Mouse (Mus musculus): ENCODE results near the gene Arhgef26.

The Arhgef26 gene

DNA sequence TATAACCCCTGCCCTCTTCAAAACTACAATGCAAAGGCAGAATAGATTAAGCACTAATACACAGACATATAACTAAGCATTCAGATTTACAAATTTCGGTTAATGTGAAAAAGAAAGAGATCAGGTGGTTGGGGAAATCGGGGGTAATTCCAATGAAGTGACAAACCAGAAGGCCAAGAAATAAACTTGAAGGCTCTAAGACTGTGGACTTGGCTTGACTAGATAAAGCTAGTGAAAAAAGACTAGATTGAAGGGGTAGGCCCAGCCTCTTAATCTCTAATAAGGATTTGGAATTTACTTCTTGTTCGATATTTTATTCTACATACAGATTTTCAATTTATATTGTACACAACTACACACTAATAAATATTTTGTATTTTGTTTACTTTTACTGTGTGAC lies at the start of gene Arhgef26:
Arhgef26 (plus strand) TSS at position 301 of the 400 bp plus-strand sequence.
- DNase-seq (ENCODE audit: low spot score): no peak

DNA sequence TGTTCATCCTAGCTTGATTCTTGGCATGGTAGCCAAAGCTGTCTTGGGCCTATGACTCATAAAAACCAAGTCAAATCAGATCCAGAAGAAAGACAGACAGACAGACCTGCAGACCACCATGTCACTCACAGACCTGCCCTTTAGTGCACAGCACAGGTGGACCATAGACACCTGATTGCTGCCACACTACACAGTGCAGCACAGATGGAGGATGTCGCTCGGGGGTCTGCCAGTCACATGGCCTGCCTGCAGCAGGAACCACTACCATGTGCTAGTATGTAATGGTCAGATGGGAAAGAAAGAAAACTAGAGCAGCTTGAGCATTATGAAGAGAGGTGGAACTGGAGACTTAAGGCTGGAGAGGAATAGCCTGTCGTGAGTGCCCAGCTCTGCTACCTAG lies 27.7 kb upstream of the Arhgef26 start:
- no peak for DNase-seq (ENCODE audit: low spot score)

DNA sequence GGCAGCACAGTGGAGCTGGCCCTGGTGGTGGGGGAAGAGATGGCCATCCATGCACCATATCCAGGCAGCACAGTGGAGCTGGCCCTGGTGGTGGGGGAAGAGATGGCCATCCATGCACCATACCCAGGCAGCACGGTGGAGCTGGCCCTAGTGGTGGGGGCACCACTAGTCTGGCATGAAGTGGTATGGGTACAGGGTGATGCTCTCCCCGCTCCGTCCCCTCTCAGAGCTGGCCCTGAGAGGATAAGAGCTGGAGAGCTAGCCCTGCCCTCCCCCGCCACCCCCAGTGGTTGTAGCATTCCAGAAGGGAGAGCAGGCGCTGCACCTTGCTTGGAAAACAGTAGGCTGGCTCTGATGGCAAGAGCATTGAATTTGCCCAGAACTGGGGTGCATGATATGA lies 26.9 kb upstream of the Arhgef26 start:
- DNase-seq (ENCODE audit: low spot score): no peak

DNA sequence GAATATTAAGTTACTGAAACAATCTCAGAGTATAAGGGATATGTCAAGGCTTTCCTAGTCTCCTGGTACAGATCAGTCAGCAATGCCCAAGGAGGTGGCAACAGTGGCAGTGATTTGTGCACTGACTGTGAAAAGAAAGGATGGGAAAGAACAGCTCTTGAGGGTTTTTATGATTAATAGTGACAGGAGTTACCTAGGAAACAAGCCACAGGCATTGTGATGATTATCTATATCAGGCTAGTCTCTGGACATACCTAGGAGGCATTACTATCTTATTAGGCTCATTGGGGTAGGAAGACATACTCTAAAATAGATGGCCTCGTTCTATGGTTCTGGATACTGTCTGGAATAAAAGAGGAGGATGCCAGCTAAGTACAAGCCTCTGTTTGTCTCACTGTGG lies 13.4 kb upstream of the Arhgef26 start:
- no peak for DNase-seq (ENCODE audit: low spot score)

DNA sequence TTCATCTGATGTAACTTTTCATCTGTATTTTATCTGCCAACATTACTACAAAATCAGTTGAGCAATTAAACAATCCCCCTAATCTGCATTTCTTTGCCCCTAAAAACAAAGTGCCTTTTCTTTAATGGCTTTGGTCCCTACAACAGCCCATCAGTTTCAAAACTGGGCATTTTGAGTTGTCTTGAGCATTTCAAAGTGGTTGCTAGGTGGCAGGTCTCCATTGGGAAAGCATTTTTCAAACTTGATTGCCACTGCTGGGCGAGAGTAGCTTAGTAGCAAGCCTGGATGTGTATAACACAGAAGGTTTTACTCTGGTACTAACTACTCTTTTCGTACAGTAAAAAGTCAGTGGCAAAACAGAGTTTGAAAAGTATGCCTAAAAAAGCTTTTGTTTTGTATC lies 10.2 kb upstream of the Arhgef26 start:
- DNase-seq (ENCODE audit: low spot score): no peak

DNA sequence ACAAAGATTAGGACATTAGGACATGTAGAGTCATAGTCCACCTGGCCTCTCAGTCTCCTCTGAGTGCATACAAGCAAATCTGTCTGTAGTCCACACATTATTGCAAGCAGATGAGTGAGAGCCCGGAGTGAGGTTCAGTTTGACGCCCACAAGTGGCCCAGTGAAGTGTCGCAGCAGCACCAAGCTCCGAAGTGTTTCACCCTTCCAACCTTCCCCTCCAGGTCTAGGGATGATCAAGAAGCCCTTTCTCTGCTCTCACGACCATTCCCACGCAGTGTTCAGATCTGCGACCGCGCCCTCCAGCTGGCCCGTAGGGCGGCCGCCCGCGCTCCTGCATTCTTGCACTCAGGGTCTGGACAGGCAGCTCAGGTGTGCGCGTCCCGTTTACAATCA lies 313 bp downstream of the Arhgef26 start:
- DNase-seq (ENCODE audit: low spot score): no peak

DNA sequence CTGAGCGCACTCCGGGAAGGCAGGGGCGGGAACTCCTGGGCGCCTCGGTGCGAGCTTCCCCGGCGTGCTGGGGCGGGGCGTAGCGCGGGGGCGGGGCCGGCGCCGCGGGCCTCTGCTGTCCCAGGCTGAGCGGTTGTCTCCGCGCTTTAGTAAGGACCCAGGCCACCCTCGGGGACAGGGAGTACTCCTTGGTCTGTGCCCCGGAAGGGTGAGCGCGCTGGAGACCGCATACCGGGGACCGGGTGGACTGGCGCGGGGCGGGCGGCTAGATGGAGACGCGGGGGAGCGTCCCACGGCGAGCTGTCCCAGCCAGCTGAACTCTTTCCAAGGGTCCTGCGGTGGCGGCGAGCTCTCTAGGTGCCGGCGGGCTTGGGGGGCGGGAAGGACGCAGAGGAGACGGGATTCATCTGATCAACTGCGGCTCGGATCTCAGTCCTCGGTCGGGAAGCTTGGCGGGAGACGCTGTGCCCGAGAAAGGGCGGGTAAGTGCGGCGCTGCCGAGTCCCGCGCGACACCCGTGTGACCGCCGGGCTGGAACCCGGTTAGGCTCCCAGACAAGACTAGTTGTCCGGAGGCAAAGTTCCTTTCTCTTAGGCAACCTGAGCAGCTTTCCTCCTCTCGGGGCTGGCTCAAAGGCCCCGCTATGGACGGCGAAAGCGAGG lies 841 bp downstream of the Arhgef26 start:
- no peak for DNase-seq (ENCODE audit: low spot score)

DNA sequence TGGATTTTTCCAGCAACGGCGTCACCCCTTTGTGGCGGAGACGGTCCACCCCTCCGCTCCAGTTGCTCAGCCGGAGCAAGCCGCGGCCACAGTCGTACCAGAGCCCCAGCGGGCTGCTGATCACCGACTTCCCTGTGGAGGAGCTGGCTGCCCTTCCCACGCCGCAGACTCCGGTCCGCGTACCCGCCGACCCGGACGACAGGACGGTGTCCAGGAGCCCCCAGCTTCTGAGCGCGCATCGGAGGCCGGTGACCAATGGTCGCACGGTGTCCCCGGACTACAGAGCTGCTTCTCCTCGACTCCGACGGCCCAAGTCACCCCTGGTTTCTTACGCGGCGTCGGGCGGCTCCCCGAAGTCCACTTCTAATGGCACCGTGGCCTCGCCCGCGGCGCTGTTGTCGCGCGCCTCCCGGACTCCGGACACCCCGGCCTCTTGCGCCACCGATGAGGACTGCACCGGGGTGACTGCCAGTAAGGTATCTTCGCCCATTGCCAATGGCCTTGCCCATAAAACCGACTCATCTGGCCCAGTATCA lies 1.4 kb downstream of the Arhgef26 start:
- DNase-seq (ENCODE audit: low spot score): no peak

DNA sequence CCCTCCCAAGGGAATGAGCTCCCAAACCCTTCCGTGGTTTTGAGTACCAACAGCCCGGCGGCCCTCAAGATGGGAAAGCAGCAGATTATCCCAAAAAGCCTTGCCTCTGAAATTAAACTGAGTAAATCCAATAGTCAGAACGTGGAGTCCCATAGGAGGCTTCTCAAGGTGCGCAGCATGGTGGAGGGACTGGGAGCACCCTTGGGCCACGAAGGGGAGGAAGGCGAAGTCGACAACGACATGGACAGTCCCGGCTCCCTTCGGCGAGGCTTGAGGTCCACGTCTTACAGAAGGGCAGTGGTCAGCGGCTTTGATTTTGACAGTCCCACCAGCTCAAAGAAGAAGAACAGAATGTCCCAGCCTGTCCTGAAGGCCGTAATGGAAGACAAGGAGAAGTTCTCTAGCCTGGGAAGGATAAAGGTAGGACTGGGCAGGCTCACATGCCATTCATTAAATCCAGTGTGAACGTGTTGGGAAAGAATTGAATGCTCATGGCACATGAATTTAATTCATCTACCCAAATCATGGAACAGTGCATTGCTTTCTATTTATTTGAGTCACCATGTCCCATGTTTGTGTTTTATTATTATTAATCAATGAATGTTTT lies 2.1 kb downstream of the Arhgef26 start:
- no peak for DNase-seq (ENCODE audit: low spot score)

DNA sequence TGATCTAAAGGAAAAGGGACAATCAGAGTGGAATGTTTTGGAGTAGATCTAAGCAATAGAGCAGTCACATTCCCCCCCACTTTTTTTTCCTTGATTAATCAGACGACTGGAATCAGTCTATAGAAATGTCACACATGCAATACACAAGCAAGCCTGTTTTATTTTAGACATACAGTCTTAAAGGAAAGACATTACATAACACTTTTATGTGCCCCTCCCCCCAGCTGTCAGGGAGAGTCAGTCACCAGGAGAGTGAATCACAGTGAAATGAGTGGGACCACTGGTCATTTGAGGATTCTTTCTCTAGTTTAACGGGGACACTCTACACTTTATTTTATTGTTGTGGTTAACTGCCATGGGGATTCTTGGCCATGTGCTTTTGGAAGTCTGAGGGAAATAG lies 2.7 kb downstream of the Arhgef26 start:
- no peak for DNase-seq (ENCODE audit: low spot score)

DNA sequence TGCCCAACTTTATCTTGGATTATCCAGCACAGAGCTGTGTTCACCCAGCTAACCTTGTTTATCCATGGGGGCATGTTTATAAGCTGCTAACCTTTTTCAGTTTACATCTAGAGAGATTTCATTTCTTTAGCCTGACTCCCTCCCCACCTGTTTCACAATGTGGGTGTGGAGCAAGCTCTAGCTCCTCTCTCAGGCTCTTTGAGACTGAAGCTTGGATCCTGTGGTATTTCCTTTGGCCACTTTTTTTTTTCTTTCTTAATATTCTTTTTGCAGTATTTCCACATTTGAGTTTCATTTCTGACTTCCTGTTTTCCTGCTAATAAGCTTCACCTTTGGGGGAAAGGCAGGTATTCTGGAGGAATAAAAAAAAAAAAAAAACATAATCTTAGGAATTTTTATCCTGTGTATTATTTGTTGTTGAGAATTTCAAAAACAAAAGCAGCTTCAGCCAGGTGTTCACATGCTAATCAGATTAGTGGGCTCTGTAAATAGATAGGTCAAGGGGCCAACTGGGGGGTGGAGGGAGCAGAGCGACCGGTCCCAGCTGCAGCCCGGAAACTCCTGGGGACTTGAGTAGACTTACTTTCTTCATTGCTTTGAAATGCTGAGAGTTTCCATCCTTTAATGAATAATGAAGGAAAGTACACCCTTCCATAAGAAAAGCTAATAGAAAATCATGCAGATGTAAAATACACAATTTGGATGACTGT lies 3.5 kb downstream of the Arhgef26 start:
- DNase-seq (ENCODE audit: low spot score): no peak

DNA sequence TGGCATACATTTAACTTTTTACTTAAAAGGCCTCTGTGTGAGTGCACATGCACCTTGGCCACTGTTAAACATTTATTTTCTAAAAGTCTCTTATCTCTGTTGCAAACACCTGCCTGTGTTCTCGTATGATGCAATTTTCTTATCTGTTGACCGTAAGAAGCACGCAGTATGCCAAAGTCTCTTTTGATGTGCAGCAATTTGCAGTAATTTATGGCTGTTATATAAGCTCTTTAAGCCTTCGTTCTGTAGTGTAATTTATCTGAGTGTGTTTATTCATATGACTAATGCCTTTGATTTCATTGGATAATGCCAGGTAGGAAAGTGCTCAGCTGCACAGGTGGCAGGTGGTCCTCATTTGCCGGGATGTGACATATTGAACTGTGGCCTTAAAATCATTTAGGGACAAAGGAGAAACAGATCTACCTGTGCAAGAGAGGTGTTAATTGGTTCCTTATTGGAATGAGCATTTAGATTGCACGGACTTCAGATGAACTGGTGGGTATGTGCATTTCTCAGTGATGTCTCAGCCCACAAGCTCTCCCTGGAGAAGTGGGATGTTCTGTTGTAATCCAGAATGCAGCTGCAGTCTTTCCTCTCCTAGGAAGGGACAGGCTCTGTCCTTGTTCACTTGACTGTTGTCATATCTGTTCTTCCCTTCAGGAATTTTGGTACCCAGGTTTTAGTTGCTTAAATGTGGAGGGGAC lies 10.5 kb downstream of the Arhgef26 start:
- no peak for DNase-seq (ENCODE audit: low spot score)

DNA sequence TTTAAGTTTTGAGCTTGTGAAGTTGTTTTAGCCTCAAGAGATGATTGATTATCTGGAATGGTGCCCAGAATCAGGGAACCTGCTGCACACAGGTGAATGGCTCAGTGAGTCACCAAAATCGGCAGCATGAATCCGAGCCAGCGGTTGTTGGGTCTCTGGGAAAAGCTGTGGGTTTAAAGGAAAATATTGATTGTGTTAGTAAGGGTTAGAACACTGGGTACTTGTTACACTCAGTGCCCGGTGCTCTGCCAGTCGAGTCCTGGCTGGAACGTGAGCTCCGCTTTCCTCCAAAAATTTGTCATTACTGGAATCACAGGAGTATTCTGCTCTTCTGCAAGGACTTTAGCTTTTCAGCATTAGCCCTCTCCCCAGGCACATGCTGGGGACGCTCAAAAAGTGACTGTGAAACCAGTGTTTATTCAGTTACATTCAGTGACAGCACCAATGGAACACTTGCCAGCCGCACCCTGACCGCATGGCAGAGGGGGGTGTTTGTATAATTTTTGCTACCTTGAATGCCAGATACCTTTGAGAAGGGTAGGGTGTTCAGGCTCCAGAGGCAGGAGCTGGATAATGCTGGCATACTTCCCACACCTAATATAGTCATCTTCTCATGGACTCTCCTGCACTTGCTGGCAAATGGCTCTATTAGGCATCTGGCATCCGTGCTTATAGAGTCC lies 11.2 kb downstream of the Arhgef26 start:
- DNase-seq (ENCODE audit: low spot score): no peak

DNA sequence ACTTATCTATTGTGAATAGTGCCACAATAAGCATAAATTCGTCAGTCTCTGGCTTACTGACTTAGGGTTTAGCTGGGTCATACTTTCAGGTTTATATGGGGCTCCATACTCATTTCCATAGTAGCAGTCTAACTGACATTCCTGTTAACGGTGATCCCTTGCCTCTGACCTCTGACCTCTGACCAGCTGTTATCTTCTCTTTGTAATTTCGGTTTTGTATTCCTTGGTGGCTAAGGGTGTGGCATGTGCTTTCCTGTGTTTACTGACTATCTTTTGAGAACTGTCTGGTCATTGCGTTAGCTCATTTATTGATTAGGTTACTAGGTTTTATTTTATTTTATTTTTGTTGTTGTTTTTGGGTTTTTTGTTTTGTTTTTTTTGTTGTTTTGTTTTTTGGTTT lies 13.9 kb downstream of the Arhgef26 start:
- DNase-seq (ENCODE audit: low spot score): no peak

DNA sequence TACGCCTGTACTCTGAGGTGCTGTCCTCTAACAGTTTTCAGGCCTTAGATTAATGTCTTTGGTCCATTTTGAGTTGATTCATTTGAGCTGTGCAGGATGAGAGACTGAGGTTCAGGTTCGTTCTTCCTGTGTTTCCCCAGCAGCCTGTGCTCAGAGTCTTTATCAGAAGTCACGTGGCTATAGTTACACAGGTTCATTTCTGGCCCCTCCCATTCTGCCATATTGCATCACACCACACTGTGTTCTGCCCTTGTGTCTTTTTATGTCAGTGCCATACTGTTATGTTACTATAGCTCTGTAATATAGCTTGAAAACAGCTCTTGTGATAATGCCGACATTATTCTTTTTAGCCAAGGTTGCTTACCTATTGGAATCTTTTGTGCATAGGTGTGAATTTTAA lies 14.7 kb downstream of the Arhgef26 start:
- DNase-seq (ENCODE audit: low spot score): no peak

DNA sequence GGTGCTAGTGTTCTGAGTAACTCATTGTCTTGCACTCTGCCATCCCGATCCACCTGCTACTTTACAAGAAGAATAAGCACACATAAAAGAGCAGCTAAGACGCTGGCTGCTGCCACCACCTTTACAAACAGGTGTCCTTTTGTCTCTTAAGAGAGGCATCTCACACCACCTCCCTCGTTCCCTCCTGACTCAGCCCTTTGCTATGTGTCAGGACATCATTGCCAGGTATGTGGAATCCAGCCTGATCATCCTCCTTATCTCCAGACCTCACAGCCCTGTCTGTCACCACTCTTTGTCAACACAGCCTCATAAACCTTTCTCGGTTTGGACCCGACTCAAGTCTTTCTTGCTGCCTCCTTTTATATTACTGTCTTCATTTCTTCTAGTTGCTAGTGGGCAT lies 29.7 kb downstream of the Arhgef26 start:
- DNase-seq (ENCODE audit: low spot score): no peak

DNA sequence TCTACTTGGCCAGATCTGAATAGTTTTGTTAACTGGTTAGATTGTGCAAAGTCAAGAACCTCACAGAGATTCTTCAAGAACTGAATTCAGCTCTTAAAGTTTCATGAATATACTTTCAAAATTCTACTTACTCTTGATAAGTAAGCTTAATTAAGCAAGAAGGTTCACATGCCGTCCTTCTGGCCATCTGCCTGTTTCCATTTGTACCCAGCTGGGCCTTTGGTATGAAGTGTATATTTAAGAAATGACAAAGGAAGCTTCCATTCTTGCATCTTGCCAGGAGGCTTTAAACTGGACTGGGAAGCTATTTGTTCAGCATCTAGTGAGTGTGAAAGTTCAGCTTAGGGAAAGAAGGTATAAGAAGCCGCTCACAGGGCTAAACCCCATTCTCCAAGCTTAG lies 34.7 kb downstream of the Arhgef26 start:
- DNase-seq (ENCODE audit: low spot score): no peak

DNA sequence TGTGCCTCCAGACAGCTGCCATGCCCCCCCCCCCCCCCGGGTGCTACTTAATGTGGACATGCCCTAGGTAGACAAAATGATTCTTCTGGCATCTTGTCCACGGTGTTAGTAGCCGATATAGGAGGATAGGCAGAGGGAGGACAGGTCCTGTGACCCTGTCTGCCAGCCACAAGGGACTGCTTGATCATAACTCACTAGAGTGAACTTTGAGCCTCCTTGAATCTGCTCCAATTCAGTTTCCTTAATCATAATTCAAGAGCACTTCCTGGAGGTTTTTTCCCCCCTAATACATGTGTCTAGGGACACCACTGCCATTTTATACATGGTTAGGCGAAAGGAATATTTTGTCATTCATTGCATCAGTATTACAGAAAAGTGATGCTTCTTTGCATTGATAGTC lies 36.2 kb downstream of the Arhgef26 start:
- no peak for DNase-seq (ENCODE audit: low spot score)

DNA sequence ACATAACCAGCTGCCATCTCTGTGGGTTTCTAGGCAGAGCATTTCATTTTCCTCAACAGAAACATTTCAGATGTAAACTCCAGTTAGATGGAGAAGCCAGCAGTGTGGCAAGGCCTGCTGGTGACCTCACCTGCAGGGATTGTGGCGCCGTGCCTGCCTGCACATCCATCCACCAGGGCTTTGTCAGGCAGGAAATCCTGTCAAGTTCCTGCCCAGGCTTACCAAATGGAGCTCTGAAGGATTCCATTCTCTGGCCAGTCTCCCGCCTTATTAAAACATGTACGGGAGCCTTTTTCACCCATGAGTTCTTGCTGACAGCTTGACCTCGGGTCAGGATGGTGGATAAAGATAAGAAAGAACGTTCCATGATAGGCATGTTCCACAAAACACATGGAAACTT lies 36.7 kb downstream of the Arhgef26 start:
- DNase-seq (ENCODE audit: low spot score): no peak

DNA sequence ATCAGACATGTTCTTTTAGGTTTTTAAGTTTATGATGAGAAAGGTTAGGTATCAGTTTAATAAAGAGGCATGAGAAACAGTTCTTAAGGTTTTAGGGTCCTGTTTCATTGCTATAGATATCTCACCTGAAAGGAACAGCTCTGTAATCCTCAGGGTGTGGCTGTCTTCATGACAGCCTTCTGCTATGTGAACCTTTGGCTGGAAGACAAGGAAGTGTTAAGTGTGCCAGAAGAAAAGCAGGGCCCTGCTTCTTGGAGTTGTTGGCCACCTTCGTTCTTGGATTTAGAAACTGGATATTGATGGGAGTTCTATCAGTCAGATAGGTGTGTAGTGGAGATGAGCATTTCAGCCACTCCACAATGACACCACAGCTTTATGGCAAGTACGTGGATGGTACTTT lies 38.6 kb downstream of the Arhgef26 start:
- no peak for DNase-seq (ENCODE audit: low spot score)

DNA sequence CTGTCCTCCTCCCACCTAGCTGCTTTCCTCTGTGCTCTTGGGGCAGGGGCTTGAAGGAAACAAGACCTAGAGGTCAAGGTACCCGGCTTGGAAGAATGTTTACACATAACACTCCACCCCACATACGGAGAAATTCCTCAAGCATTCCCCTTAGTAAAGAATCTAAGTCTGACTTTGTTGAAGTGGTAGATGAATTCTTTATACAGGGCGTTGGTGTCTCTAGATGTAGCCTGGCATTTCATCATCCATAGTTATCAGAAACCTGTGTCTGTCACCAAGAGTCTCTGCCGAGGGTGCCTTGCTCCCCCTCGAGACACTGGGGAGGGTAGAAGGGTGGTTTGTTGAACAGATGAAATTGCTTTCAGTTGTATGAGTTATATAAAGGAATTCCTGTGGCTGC lies 41.8 kb downstream of the Arhgef26 start:
- DNase-seq (ENCODE audit: low spot score): no peak

DNA sequence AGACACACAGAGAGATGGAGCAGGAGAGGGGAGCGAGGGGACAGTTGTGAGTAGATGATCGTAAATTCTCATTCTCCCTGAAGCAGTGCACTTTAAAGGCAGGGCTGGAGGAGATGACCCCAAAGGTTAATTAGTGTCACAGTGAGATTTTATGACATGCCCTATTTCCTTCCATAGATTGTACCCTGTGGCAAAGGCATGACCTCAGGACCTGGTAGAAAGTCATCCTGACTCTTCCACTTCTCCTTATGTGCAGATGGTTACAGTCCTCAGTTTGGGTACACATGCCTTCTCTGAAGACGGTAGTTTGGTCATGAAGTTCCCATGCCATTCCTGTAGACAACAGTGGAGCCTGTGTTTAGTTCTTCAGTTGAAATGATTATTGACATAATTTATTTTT lies 42.3 kb downstream of the Arhgef26 start:
- no peak for DNase-seq (ENCODE audit: low spot score)
